Mouse (Mus musculus): Measurements from ENCODE around the gene Setd5. TPM values are rescaled to one million over a fixed set of nuclear protein-coding genes. Genes with fewer than 3 reads are reported as not detected.

The Setd5 gene
- polyA plus RNA-seq, 1 experiment from 2014 or later = 50.3 TPM

Other genes with a start within 250 kb of the Setd5 start
- gene Srgap3, start 130.1 kb upstream of the Setd5 start, polyA plus RNA-seq (2015; fragmentation: Nextera tagmentation; extraction: Ambion mirVana) = 29.2 and 30.8 TPM in 2 replicates
- gene Thumpd3, start 31.1 kb upstream of the Setd5 start, polyA plus RNA-seq (2015; fragmentation: Nextera tagmentation; extraction: Ambion mirVana) = 58.8 and 64.5 TPM in 2 replicates
- 47.1 and 49.3 TPM in 2 replicates for gene Lhfpl4, start 118.0 kb downstream of the Setd5 start, polyA plus RNA-seq (2015; fragmentation: Nextera tagmentation; extraction: Ambion mirVana)
- 36.8 and 37.0 TPM in 2 replicates for gene Mtmr14, start 160.5 kb downstream of the Setd5 start, polyA plus RNA-seq (2015; fragmentation: Nextera tagmentation; extraction: Ambion mirVana)
- gene Cpne9, start 204.9 kb downstream of the Setd5 start, polyA plus RNA-seq (2015; fragmentation: Nextera tagmentation; extraction: Ambion mirVana) = 0.31 and 0.58 TPM in 2 replicates
- gene Brpf1, start 229.8 kb downstream of the Setd5 start, polyA plus RNA-seq (2015; fragmentation: Nextera tagmentation; extraction: Ambion mirVana) = 16.7 and 16.8 TPM in 2 replicates
- 9.0 and 10.2 TPM in 2 replicates for gene Ogg1, start 249.6 kb downstream of the Setd5 start, polyA plus RNA-seq (2015; fragmentation: Nextera tagmentation; extraction: Ambion mirVana)